Mouse (Mus musculus) stomach, postnatal 0 days (tissue): ENCODE measurements around the gene Olfr1358. TPM values are rescaled to one million over a fixed set of nuclear protein-coding genes. Genes with fewer than 3 reads are reported as not detected.
"Not testable (repeated sequence)": the region's sequence is repeated elsewhere in the genome, so short reads cannot be mapped to it uniquely, and the experiment has no call there.

Source experiments
- ATAC-seq: fragments of 200-750 bp; cut with Nextera tagmentation; 2 replicates; pipeline ENCODE4 v1.8.0; 2017; ENCODE audit not compliant: low FRiP score, low TSS enrichment
- DNase-seq: peaks from one replicate; pipeline ENCODE4 v3.0.0-alpha.2; 2016; ENCODE audit warnings: low spot score
- H3K27ac ChIP-seq: fragments of 300-500 bp; sonication (generic); replicated peaks from 2 replicates; pipeline ENCODE4 v1.5.1; 2014; ENCODE audit warnings: mild to moderate bottlenecking, control low read depth
- H3K27me3 ChIP-seq: fragments of 300-500 bp; sonication (generic); 2 replicates; pipeline ENCODE4 v1.6.1; 2014; ENCODE audit warnings: low read length; ENCODE audit not compliant: control insufficient read depth, insufficient read depth
- H3K36me3 ChIP-seq: fragments of 300-500 bp; sonication (generic); 2 replicates; pipeline ENCODE4 v1.6.1; 2014; ENCODE audit warnings: low read length, mixed read lengths; ENCODE audit not compliant: control insufficient read depth, insufficient read depth
- H3K4me1 ChIP-seq: fragments of 300-500 bp; sonication (generic); replicated peaks from 2 replicates; pipeline ENCODE4 v1.6.1; 2014; ENCODE audit warnings: antibody characterized with exemption; ENCODE audit not compliant: control insufficient read depth, insufficient read depth
- H3K4me2 ChIP-seq: fragments of 300-500 bp; sonication (generic); replicated peaks from 2 replicates; pipeline ENCODE4 v1.6.1; 2014; ENCODE audit warnings: low read depth, mild to moderate bottlenecking, control low read depth, moderate library complexity
- H3K4me3 ChIP-seq: fragments of 300-500 bp; sonication (generic); 2 replicates; pipeline ENCODE4 v1.5.1; 2014; ENCODE audit warnings: low read depth, low read length, control low read depth
- H3K9ac ChIP-seq: fragments of 300-500 bp; sonication (generic); 2 replicates; pipeline ENCODE4 v1.6.1; 2014; ENCODE audit warnings: mild to moderate bottlenecking, low read length, control low read depth, mixed read lengths
- H3K9me3 ChIP-seq: fragments of 300-500 bp; sonication (generic); 2 replicates; pipeline ENCODE4 v1.6.1; 2016; ENCODE audit warnings: low read length; ENCODE audit not compliant: control insufficient read depth
- CTCF ChIP-seq: IDR thresholded peaks from 2 replicates; pipeline ENCODE4 v1.5.1; 2016; ENCODE audit warnings: antibody characterized with exemption, low read depth, mild to moderate bottlenecking, moderate library complexity
- EP300 ChIP-seq: optimal IDR thresholded peaks from 2 replicates; pipeline ENCODE3; 2016; ENCODE audit warnings: antibody characterized with exemption
- WGBS: fragments of 180-500 bp; shearing (Covaris S2); extraction: QIAGEN DNeasy Blood & Tissue Kit; methylation state at CpG from one replicate; pipeline ENCODE4 v1.1.7; 2014; 5-methylcytosine and 5-hydroxymethylcytosine counted together
- polyA plus RNA-seq: library from polyadenylated mRNA; unstranded; fragments of >200 nt; fragmentation: Nextera tagmentation; extraction: Ambion mirVana; gene quantifications from 2 replicates; pipeline ENCODE4 v1.2.1, GENCODE M21; 2015

Gene Olfr1358
- polyA plus RNA-seq, 1 experiment from 2014 or later = not detected

- TF ChIP-seq CTCF (peak; percentile 93), EP300 (no peak)
- H3K4me3 ChIP-seq = 0 out of 2 replicates have a peak overlapping the region, but pooled peaks have one; percentile 18
- peak; percentile 87 for DNase-seq
- H3K9me3 ChIP-seq = no peaks in the 10 kb centered on the region
- H3K4me2 ChIP-seq = peak overlapping the region; percentile 53
- ATAC-seq = peak; percentile 87
- H3K4me1 ChIP-seq = no peaks in the 10 kb centered on the region
- WGBS = 10% methylated on average over 26 of the region's 26 CpGs
- H3K27me3 ChIP-seq = no peaks in the 10 kb centered on the region
- no peaks in the 10 kb centered on the region for H3K36me3 ChIP-seq
- H3K9ac ChIP-seq = no peak overlapping the region; the same call in 1 of the 2 replicates
- H3K27ac ChIP-seq = no peak overlapping the region
These were observed 29.7 kb upstream of the Olfr1358 start for GRCm38 (mm10) chr10:78487431-78488086.

GRCm38 (mm10) chr10:78502986-78503733 lies 14.1 kb upstream of the Olfr1358 start:
- 79% methylated on average over 6 of the region's 6 CpGs for WGBS
- TF ChIP-seq EP300 = no peak
- no peak for TF ChIP-seq CTCF
- H3K4me3 ChIP-seq = no peak overlapping the region
- no peak overlapping the region for H3K4me2 ChIP-seq
- DNase-seq = no peak
- no peaks in the 10 kb centered on the region for H3K36me3 ChIP-seq
- H3K9ac ChIP-seq = no peak overlapping the region
- H3K4me1 ChIP-seq = no peaks in the 10 kb centered on the region
- ATAC-seq = no peak
- no peaks in the 10 kb centered on the region for H3K27me3 ChIP-seq
- no peak overlapping the region for H3K27ac ChIP-seq
- no peaks in the 10 kb centered on the region for H3K9me3 ChIP-seq

DNA sequence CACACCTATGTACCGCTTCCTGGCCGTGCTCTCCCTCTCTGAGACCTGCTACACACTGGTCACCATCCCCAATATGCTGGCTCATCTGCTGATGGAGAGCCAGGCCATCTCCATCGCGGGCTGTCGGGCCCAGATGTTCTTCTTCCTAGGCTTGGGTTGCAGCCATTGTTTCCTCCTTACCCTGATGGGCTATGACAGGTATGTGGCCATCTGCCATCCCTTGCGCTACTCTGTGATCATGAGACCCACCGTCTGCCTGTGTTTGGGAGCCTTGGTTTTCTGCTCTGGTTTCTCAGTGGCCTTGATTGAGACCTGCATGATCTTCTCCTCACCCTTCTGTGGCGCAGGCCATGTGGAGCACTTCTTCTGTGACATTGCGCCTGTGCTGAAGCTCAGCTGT lies 2.6 kb downstream of the Olfr1358 start:
- Histone ChIP-seq H3K9ac (no peak overlapping the region), H3K27ac (no peak overlapping the region), H3K4me2 (no peak overlapping the region), H3K27me3 (no peaks in the 10 kb centered on the region), H3K9me3 (no peaks in the 10 kb centered on the region), H3K4me1 (no peaks in the 10 kb centered on the region), H3K4me3 (no peak overlapping the region), H3K36me3 (no peaks in the 10 kb centered on the region)
- 76% methylated on average over 9 of the region's 9 CpGs for WGBS
- TF ChIP-seq CTCF (no peak), EP300 (no peak)
- ATAC-seq = no peak
- DNase-seq = no peak

DNA sequence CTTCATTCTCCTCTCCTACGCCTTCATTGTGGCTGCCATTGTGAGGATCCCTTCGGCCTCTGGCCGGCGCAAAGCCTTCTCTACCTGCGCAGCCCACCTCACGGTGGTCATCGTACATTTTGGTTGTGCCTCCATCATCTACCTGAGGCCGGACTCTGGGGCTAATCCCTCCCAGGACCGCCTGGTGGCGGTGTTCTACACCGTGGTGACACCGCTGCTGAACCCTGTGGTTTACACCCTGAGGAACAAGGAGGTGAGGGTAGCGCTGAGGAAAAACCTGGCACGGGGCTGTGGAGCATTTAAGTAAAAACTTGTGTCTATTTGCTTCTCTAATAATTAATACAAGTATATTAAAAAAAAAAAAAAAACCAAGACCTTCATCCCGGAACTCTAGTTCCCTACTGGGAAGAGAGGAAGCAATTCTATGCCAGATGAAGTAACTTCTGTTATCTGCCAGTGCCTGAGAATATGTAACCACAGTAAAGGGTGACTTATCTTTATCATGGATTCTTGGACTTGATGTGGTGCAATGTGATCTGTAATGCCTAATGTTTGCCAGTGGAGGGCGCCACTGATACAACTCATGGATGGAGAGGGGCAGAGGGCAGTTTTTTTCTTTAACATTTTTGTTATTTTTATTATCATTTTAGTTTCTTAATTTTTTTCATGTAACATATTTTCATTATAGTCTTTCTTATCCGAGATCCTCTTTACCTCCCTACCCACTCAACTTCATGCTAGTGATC lies 3.2 kb downstream of the Olfr1358 start:
- H3K9ac ChIP-seq = no peak overlapping the region
- no peaks in the 10 kb centered on the region for H3K4me1 ChIP-seq
- no peaks in the 10 kb centered on the region for H3K27me3 ChIP-seq
- WGBS = 52% methylated on average over 17 of the region's 17 CpGs
- H3K36me3 ChIP-seq = no peaks in the 10 kb centered on the region
- DNase-seq (peak; percentile 25), ATAC-seq (no peak)
- no peak overlapping the region for H3K27ac ChIP-seq
- no peak overlapping the region for H3K4me2 ChIP-seq
- TF ChIP-seq CTCF (peak; percentile 65), EP300 (no peak)
- H3K9me3 ChIP-seq = no peaks in the 10 kb centered on the region
- no peak overlapping the region for H3K4me3 ChIP-seq

GRCm38 (mm10) chr10:78525071-78525470 lies 7.8 kb downstream of the Olfr1358 start:
- not testable (repeated sequence) for ATAC-seq, H3K9me3 ChIP-seq

More at GRCm38 (mm10) chr10:78525071-78525470, 7.8 kb downstream of the Olfr1358 start:
- WGBS = 48% methylated on average over 3 of the region's 3 CpGs
- not testable (repeated sequence) for H3K27me3 ChIP-seq, H3K4me2 ChIP-seq, H3K9ac ChIP-seq, H3K27ac ChIP-seq, H3K4me1 ChIP-seq, H3K4me3 ChIP-seq, H3K36me3 ChIP-seq, DNase-seq
